Mouse (Mus musculus) ovary, postnatal 36 days (tissue): ENCODE data around the gene Efnb3.

Source experiments
- DNase-seq: peaks from one replicate; pipeline ENCODE4 v3.0.0; 2022; ENCODE audit warnings: low spot score, mixed read lengths

Gene Efnb3

DNA sequence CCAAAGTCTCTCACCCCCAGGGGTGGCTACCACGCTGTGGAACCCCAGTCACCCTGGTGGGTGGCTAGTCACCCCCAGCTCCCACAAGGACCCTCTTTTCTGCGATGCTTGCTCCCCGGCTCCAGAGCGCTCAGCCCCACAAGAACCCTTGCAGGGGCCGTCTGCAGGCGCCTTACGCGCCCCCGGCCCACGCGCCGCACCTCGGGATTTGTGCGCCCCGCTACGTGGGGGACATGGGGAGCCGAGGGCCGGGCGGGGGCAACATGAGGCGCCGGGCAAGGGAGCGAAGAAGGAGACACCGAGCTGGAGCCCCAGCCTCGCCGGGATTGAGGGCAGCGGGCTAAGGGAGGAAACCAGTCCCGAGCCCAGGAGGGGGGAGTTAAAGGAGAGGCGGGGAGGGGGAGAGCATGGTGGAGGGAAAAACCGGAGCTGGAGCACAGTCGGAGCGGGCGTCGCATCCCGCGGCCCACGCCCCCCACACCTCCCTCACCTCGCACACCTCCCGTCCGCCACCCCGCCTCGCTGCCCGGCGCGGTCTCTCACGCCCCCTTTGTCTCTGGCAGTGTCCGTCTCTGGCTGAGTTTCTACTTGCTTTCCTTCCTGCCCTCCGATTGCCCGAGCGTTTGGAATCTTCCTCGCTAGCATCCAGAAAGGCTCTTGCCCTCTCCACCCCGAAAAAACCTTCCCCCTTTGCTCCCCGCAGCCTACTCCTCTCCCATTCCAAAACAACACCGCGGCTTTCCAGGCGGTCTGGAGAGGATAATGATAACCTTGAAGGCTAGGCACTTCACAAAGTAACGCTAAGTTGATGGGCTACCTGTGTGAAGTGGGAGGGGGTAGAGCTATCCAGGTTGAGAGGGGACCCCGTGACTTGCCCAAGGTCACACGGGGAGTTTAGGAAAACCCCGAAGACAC is at the start of gene Efnb3:
Gene Efnb3, minus strand, starts transcription at position 355 of the 915 bp plus-strand sequence.
- peak; percentile 45 for DNase-seq

- no peak for DNase-seq
Observed at GRCm38 (mm10) chr11:69609416-69609815, 49.4 kb upstream of the Efnb3 start.

DNA sequence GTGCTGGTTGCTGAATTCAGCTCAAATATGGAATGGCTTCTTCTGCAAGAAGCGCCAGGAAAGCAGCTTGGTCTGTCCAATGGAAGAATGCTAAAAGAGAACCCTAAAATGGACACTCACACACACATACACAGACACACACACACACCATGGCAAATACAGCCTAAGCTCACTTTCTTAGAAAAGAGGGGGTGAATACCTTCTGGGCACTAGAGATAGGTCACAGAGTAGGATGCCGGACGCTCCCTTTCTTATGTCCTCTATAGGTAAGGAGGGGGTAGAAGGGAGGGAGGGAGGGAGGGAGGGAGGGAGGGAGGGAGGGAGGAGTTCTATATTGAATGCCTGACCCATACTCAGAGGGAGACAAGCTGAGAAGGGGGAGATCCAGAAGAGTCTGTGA is 48.5 kb upstream of the Efnb3 start:
- DNase-seq = no peak

DNA sequence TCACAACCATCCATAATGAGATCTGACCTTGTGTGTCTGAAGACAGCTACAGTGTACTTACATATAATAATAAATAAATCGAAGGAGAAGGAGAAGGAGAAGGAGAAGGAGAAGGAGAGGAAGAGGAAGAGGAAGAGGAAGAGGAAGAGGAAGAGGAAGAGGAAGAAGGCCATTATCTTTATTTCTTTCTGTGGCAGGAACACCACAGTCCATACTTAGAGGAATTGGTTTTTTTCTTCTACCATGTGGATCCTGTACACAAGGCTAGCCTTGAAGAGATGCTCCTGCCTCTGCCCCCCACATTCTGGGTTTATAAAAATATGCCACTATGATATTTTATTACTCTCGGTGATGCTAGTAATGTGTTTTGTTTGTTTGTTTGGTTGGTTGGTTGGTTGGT is 46.8 kb upstream of the Efnb3 start:
- no peak for DNase-seq

- DNase-seq = no peak
Observed at GRCm38 (mm10) chr11:69606491-69606795, 46.4 kb upstream of the Efnb3 start.

GRCm38 (mm10) chr11:69605726-69606490 is 45.9 kb upstream of the Efnb3 start, which contains the start of gene Atp1b2:
Gene Atp1b2, minus strand, starts transcription at chr11:69605942.
- DNase-seq = peak; percentile 86

- peak; percentile 47 for DNase-seq
Observed at GRCm38 (mm10) chr11:69604795-69605664, 45.0 kb upstream of the Efnb3 start.

DNA sequence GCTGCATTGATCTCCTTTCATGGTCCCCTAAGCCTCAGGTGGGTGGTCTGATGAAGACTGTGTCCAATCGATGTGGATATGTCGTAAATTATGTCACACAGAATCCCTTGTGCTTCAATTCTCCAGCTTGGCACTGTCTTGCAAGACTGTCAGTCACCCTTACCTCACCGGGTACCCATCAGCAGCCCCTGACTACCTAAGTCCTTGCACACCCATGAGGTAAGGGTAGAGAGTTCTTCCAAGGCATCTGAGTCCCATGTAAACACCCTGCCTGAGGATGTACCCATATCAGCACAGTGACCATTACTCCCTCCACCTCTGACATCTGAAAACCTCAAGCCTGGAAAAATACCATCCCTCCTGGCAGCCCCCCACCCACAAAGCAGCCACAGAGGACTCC is 44.3 kb upstream of the Efnb3 start:
- no peak for DNase-seq

DNA sequence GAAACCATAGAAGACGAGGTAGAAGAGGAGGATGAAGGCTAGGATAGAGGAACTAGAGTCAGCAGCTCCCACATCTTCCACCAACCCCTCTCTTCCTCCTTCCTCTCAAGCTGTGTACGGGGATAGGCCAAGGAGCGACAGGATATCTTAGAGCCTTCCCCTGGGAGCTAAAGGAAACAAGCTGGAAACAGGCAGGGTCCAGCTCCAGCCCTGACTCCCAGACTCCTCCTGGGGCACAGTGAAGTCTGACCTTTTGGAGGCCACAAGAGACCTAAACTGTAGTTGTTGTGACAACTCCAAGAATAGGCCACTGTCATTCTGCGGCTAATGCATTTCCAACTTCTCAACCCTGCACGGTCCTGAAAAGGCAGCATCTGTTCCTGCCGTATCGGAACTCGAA is 43.5 kb upstream of the Efnb3 start:
- no peak for DNase-seq

DNA sequence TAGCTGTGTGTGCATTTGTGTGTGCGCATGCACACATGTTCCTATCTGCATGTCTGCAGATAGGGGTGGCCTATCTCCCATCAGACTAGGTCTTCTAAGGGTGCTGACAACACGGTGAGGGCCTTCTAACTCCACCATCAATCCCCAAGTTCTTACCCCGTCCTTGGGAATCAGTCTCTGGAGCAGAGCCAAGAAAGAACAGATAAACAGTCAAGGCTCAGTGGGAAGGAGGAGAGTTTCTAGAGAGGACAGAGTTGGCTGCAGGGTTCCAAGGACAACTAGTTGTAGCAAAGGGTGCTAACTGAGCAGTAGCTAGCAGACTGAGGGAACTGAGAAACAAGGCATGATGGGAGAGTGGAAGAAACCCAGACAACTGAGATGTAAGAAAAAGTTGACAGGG is 41.8 kb upstream of the Efnb3 start:
- DNase-seq = peak; percentile 20

DNA sequence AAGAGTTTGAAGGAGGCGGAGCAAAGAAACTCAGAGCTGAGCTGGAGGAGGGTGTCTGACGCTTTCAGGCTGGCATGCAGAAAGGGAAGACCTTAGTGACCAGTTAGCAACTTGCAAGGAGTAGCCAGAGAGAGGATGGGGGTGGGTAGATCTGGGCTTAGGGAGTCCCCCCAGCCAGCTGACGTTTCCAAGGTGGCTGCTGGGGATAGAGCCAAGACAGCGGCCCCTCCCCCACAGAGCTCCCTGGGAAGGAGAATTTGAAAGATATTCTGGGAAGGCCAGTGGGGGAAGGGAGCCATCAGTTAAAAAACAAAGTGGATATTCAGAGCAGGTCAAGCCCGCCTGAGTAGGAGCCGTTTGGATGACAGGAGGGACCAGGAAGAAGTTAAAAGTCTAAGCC is 40.1 kb upstream of the Efnb3 start:
- DNase-seq = peak; percentile 86

GRCm38 (mm10) chr11:69599436-69599835 is 39.4 kb upstream of the Efnb3 start:
- no peak for DNase-seq

DNA sequence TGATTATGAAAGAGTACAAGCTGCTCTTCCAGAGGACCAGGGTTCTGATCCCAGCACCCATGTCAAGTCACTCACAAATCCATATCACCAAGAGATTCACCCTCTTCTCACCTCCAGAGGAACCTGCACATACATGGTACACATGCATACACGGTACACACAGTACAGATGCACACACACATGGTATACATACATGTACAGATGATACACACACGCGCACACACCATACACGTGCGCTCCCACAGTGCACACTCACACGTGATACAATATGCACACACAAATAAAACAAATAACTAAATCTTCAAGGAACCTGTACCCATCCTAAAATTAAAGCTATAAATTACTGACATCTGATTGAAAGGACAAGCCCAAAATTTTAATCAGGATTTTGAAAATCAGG is 34.8 kb upstream of the Efnb3 start:
- DNase-seq = no peak

- DNase-seq = no peak
Observed at GRCm38 (mm10) chr11:69592799-69593198, 32.8 kb upstream of the Efnb3 start.

GRCm38 (mm10) chr11:69591899-69592637 is 32.1 kb upstream of the Efnb3 start:
- DNase-seq = no peak

DNA sequence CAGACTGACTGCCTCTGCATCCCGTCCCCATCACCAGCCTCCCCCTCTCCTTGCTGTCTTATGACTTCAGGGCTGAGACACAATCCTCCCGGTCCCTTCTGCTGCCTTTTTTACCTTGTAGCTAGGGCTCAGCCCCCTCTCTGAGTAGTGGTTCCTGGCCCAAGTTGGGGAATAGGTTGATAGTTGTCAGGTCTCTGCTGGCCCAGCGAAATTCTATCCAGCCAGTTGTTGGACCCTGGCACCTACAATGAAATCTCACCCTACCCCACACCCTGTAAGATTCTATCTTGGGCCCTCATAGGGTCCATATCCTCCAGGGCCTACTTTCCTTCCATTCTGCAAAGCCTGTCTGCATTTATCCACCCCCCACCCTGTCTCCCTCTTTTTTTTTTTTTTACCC is 31.4 kb upstream of the Efnb3 start:
- no peak for DNase-seq

GRCm38 (mm10) chr11:69590622-69591021 is 30.6 kb upstream of the Efnb3 start:
- no peak for DNase-seq

DNA sequence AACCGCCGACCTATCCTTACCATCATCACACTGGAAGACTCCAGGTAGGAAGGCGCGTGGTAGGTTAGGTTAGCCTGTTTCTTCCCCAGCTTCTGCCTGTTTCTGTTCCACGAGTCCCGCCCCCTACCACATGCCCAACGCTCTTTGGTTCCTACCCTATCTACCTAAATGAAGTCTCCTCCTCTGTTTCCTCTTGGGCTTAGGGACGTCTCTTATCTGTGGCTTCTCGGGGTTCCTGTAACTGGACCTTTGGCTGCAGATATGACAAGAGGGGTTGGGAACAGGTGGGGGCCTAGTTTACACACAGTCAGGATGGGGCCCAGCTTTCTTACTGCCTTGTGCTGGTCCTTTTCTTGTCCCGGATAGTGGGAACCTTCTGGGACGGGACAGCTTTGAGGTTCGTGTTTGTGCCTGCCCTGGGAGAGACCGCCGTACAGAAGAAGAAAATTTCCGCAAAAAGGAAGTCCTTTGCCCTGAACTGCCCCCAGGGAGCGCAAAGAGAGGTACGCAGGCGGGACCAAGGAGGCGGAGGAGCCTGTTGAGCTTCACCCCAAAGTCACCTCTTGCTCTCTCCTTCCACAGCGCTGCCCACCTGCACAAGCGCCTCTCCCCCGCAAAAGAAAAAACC is 29.3 kb upstream of the Efnb3 start:
- DNase-seq = no peak

DNA sequence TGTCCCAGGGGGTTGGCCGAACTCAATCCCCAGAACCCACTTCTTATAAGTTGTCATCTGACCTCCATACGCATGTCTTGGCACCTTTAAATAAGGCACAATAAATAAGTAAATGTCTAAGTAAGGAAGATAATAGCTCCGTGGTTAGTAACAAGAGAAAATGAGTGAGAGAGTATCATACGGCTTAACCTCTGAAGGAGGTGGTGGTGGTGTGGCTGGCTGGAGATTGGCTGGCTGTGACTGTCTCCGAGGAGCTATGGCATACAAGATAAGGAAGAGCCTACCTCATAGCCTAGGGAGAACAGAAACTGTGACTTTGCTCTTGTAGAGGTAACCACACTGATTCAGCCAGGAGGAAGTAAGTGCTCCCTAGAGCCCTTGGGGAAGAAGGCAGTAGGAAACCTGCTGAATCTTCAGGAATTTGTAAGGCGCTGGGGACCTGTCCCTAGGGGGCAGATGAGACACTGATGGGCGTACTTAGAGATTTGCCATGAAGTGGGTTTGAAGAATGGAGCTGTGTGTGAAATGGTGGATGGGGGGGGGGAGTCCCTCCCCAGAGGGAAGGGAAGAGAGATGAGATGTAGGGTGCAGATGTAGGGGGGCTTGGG is 25.8 kb upstream of the Efnb3 start:
- DNase-seq = no peak

- no peak for DNase-seq
Observed at GRCm38 (mm10) chr11:69584937-69585336, 24.9 kb upstream of the Efnb3 start.

GRCm38 (mm10) chr11:69584008-69584407 is 24.0 kb upstream of the Efnb3 start:
- DNase-seq = no peak
